Mouse (Mus musculus) liver, postnatal 0 days (tissue): ENCODE measurements at regions not wholly inside any gene's neighbourhood (a gene's known extent, or its start where the extent isn't known, plus 50 kb on each side); places are given as distances from the start of the nearest gene placed in this dataset.

Source experiments
- CTCF ChIP-seq: sonication (generic); IDR thresholded peaks from 2 replicates; pipeline ENCODE4 v1.5.1; 2016; ENCODE audit warnings: antibody characterized with exemption, low read depth
- EP300 ChIP-seq: IDR thresholded peaks from 2 replicates; pipeline ENCODE4 v1.6.1; 2016; ENCODE audit warnings: antibody characterized with exemption, low read depth, mild to moderate bottlenecking

- TF ChIP-seq CTCF (no peak), EP300 (no peak)
Measured at GRCm38 (mm10) chr1:142621464-142621863, 1019.0 kb upstream of the B3galt2 start.
